Mouse (Mus musculus) stomach, postnatal 0 days (tissue): ENCODE data around the gene Cacna1s. TPM values are rescaled to one million over a fixed set of nuclear protein-coding genes. Genes with fewer than 3 reads are reported as not detected.
A peak's percentile ranks its signal among the peaks of the same experiment; 100 is the strongest.

ENCODE experiments used
- ATAC-seq: fragments of 200-750 bp; cut with Nextera tagmentation; 2 replicates; pipeline ENCODE4 v1.8.0; 2017; ENCODE audit not compliant: low FRiP score, low TSS enrichment
- DNase-seq: peaks from one replicate; pipeline ENCODE4 v3.0.0-alpha.2; 2016; ENCODE audit warnings: low spot score
- H3K27ac ChIP-seq: fragments of 300-500 bp; sonication (generic); replicated peaks from 2 replicates; pipeline ENCODE4 v1.5.1; 2014; ENCODE audit warnings: mild to moderate bottlenecking, control low read depth
- H3K27me3 ChIP-seq: fragments of 300-500 bp; sonication (generic); 2 replicates; pipeline ENCODE4 v1.6.1; 2014; ENCODE audit warnings: low read length; ENCODE audit not compliant: control insufficient read depth, insufficient read depth
- H3K36me3 ChIP-seq: fragments of 300-500 bp; sonication (generic); 2 replicates; pipeline ENCODE4 v1.6.1; 2014; ENCODE audit warnings: low read length, mixed read lengths; ENCODE audit not compliant: control insufficient read depth, insufficient read depth
- H3K4me1 ChIP-seq: fragments of 300-500 bp; sonication (generic); replicated peaks from 2 replicates; pipeline ENCODE4 v1.6.1; 2014; ENCODE audit warnings: antibody characterized with exemption; ENCODE audit not compliant: control insufficient read depth, insufficient read depth
- H3K4me2 ChIP-seq: fragments of 300-500 bp; sonication (generic); replicated peaks from 2 replicates; pipeline ENCODE4 v1.6.1; 2014; ENCODE audit warnings: low read depth, mild to moderate bottlenecking, control low read depth, moderate library complexity
- H3K4me3 ChIP-seq: fragments of 300-500 bp; sonication (generic); 2 replicates; pipeline ENCODE4 v1.5.1; 2014; ENCODE audit warnings: low read depth, low read length, control low read depth
- H3K9ac ChIP-seq: fragments of 300-500 bp; sonication (generic); 2 replicates; pipeline ENCODE4 v1.6.1; 2014; ENCODE audit warnings: mild to moderate bottlenecking, low read length, control low read depth, mixed read lengths
- H3K9me3 ChIP-seq: fragments of 300-500 bp; sonication (generic); 2 replicates; pipeline ENCODE4 v1.6.1; 2016; ENCODE audit warnings: low read length; ENCODE audit not compliant: control insufficient read depth
- CTCF ChIP-seq: IDR thresholded peaks from 2 replicates; pipeline ENCODE4 v1.5.1; 2016; ENCODE audit warnings: antibody characterized with exemption, low read depth, mild to moderate bottlenecking, moderate library complexity
- EP300 ChIP-seq: optimal IDR thresholded peaks from 2 replicates; pipeline ENCODE3; 2016; ENCODE audit warnings: antibody characterized with exemption
- WGBS: fragments of 180-500 bp; shearing (Covaris S2); extraction: QIAGEN DNeasy Blood & Tissue Kit; methylation state at CpG from one replicate; pipeline ENCODE4 v1.1.7; 2014; 5-methylcytosine and 5-hydroxymethylcytosine counted together
- polyA plus RNA-seq: library from polyadenylated mRNA; unstranded; fragments of >200 nt; fragmentation: Nextera tagmentation; extraction: Ambion mirVana; gene quantifications from 2 replicates; pipeline ENCODE4 v1.2.1, GENCODE M21; 2015

Gene Cacna1s
- polyA plus RNA-seq, 1 experiment from 2014 or later, result not detected

GRCm38 (mm10) chr1:136160930-136161329 is 108.4 kb downstream of the Cacna1s start:
- Histone ChIP-seq H3K36me3 (no peaks in the 10 kb centered on the region), H3K9me3 (no peaks in the 10 kb centered on the region), H3K27ac (no peak overlapping the region), H3K4me1 (no peaks in the 10 kb centered on the region), H3K9ac (no peak overlapping the region), H3K27me3 (no peaks in the 10 kb centered on the region), H3K4me3 (no peak overlapping the region), H3K4me2 (no peak overlapping the region)
- WGBS, result 69% methylated on average over 6 of the region's 6 CpGs
- no peak for DNase-seq
- no peak for ATAC-seq
- no peak for TF ChIP-seq EP300

DNA sequence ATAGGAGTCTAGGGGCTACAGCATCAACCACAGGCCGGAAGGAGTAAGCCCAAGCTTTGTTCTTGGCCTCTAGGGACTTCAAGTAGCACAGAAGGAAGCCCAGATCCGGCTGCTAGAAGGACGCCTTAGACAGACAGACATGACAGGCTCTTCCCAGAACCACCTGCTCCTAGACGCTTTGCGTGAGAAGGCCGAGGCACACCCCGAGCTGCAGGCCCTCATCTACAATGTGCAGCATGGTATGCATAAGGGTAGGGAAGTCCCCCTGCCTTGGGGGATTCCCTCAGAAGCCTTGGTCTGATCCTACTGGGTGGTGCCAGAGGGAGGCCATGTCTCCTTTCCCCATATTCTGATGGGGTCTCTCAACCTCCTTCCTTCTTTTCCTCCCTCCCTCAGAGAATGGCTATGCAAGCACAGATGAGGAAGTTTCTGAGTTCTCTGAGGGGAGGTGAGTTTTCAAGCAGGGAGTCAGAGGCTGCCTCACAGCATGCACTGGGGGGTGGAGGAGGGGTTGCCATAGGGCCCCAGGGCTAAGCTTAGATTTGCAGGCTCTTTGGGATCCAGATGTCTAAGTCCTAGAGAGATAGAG is 108.9 kb downstream of the Cacna1s start:
- H3K4me3 ChIP-seq, result no peak overlapping the region
- 90% methylated on average over 7 of the region's 7 CpGs for WGBS
- no peak overlapping the region for H3K4me2 ChIP-seq
- TF ChIP-seq CTCF (no peak), EP300 (no peak)
- H3K27me3 ChIP-seq, result no peaks in the 10 kb centered on the region
- no peaks in the 10 kb centered on the region for H3K4me1 ChIP-seq
- no peaks in the 10 kb centered on the region for H3K36me3 ChIP-seq
- DNase-seq (no peak), ATAC-seq (no peak)
- H3K27ac ChIP-seq, result no peak overlapping the region
- H3K9me3 ChIP-seq, result no peaks in the 10 kb centered on the region
- H3K9ac ChIP-seq, result no peak overlapping the region

DNA sequence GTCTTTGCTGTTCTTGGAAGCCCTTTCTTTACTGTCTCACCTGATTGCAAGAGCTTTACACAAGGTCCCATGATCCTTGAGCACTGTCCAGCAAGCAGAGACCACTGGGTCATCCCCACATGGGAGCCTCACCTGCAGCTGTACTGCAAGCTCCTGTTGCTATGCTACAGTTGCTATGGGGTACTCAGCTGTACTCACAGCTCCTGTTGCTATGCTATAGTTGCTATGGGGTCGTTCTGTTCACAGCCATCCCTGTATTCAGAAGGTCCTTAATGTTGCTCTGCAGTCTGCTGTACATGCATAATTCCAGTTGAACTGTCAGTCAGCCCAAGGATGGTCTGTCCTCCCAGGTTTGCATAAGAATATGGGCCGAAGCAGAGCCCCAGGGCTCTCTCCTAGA is 112.9 kb downstream of the Cacna1s start:
- no peak for TF ChIP-seq CTCF
- no peak for TF ChIP-seq EP300
- H3K27me3 ChIP-seq, result no peaks in the 10 kb centered on the region
- H3K36me3 ChIP-seq, result no peaks in the 10 kb centered on the region
- no peaks in the 10 kb centered on the region for H3K4me1 ChIP-seq
- H3K9ac ChIP-seq, result no peak overlapping the region
- H3K27ac ChIP-seq, result no peak overlapping the region
- ATAC-seq (no peak), DNase-seq (no peak)
- 83% methylated on average over 2 of the region's 2 CpGs for WGBS
- no peak overlapping the region for H3K4me3 ChIP-seq
- H3K4me2 ChIP-seq, result no peak overlapping the region
- H3K9me3 ChIP-seq, result no peaks in the 10 kb centered on the region

GRCm38 (mm10) chr1:136167657-136168056 is 115.1 kb downstream of the Cacna1s start:
- TF ChIP-seq EP300 (no peak), CTCF (peak; percentile 76)
- Histone ChIP-seq H3K27me3 (no peaks in the 10 kb centered on the region), H3K4me3 (no peak overlapping the region), H3K9me3 (no peaks in the 10 kb centered on the region), H3K4me2 (no peak overlapping the region), H3K36me3 (no peaks in the 10 kb centered on the region), H3K27ac (no peak overlapping the region), H3K9ac (no peak overlapping the region), H3K4me1 (no peaks in the 10 kb centered on the region)
- 73% methylated on average over 8 of the region's 8 CpGs for WGBS
- no peak for DNase-seq
- ATAC-seq, result no peak

Other genes with a start within 250 kb of the Cacna1s start
- gene Lad1, start 234.2 kb upstream of the Cacna1s start, polyA plus RNA-seq, result 128 and 140 TPM in 2 replicates
- 36.4 and 39.9 TPM in 2 replicates for gene Tnnt2, start 216.4 kb upstream of the Cacna1s start, polyA plus RNA-seq
- 29.8 and 34.2 TPM in 2 replicates for gene Pkp1, start 133.5 kb upstream of the Cacna1s start, polyA plus RNA-seq
- gene Igfn1, start 46.4 kb upstream of the Cacna1s start, polyA plus RNA-seq, result 0.02 and 0.04 TPM in 2 replicates
- 65.9 and 66.1 TPM in 2 replicates for gene Tmem9, start 44.6 kb upstream of the Cacna1s start, polyA plus RNA-seq
- gene Ascl5, start 1.9 kb upstream of the Cacna1s start, polyA plus RNA-seq, result 0.18 TPM in 1 of 2 replicates, not detected in the other
- gene Kif21b, start 78.6 kb downstream of the Cacna1s start, polyA plus RNA-seq, result 0.29 and 0.36 TPM in 2 replicates
- gene Mroh3, start 160.1 kb downstream of the Cacna1s start, polyA plus RNA-seq, result 0.34 and 0.78 TPM in 2 replicates
- gene Inava, start 181.5 kb downstream of the Cacna1s start, polyA plus RNA-seq, result 32.0 and 35.7 TPM in 2 replicates
- gene Gpr25, start 208.1 kb downstream of the Cacna1s start, polyA plus RNA-seq, result 0.12 TPM in 1 of 2 replicates, not detected in the other